Mouse (Mus musculus) bone marrow, adult 2 months (tissue): ENCODE measurements at regions not wholly inside any gene's neighbourhood (a gene's known extent, or its start where the extent isn't known, plus 50 kb on each side); places are given as distances from the start of the nearest gene placed in this dataset.

Experiments used
- CTCF ChIP-seq: fragments of 200-500 bp; IDR thresholded peaks from 2 replicates; pipeline ENCODE4 v1.5.1; 2011; ENCODE audit warnings: low read length, control low read depth; ENCODE audit not compliant: control insufficient read depth, insufficient read depth
- POLR2A ChIP-seq: fragments of 200-500 bp; IDR thresholded peaks from 2 replicates; pipeline ENCODE4 v1.6.1; 2011; ENCODE audit warnings: low read depth, mild to moderate bottlenecking, control low read depth, low read length, borderline replicate concordance; ENCODE audit not compliant: control insufficient read depth

- no peak for TF ChIP-seq CTCF
- TF ChIP-seq POLR2A, result no peak
Observed at GRCm38 (mm10) chr2:75012046-75012445, 186.4 kb downstream of the Mtx2 start.
